Mouse (Mus musculus) midbrain, embryonic 10.5 days (tissue): Measurements from ENCODE around the gene Eif2ak3. TPM values are rescaled to one million over a fixed set of nuclear protein-coding genes. Genes with fewer than 3 reads are reported as not detected.

Experiments used
- DNase-seq: peaks from one replicate; pipeline ENCODE4 v3.0.0-alpha.2; 2017; ENCODE audit warnings: low spot score
- H3K27ac ChIP-seq: fragments of 300-500 bp; sonication (generic); replicated peaks from 2 replicates; pipeline ENCODE4 v1.5.1; 2016; ENCODE audit warnings: mild to moderate bottlenecking
- H3K27me3 ChIP-seq: fragments of 300-500 bp; sonication (generic); 2 replicates; pipeline ENCODE4 v1.6.1; 2016; ENCODE audit warnings: low read depth, mild to moderate bottlenecking; ENCODE audit not compliant: poor library complexity, severe bottlenecking
- H3K36me3 ChIP-seq: fragments of 300-500 bp; sonication (generic); 2 replicates; pipeline ENCODE4 v1.6.1; 2016; ENCODE audit warnings: mild to moderate bottlenecking, moderate library complexity
- H3K4me1 ChIP-seq: fragments of 300-500 bp; sonication (generic); 2 replicates; pipeline ENCODE4 v1.6.1; 2016
- H3K4me3 ChIP-seq: fragments of 300-500 bp; sonication (generic); 2 replicates; pipeline ENCODE4 v1.5.1; 2016; ENCODE audit warnings: mild to moderate bottlenecking, moderate library complexity
- H3K9me3 ChIP-seq: fragments of 300-500 bp; sonication (generic); replicated peaks from 2 replicates; pipeline ENCODE4 v1.6.1; 2016; ENCODE audit warnings: mild to moderate bottlenecking
- WGBS: fragments of 180-500 bp; shearing (Covaris S2); methylation state at CpG from one replicate; pipeline ENCODE4 v1.1.7; 2016; 5-methylcytosine and 5-hydroxymethylcytosine counted together
- polyA plus RNA-seq: library from polyadenylated mRNA; unstranded; fragments of >200 nt; fragmentation: Nextera tagmentation; extraction: Ambion mirVana; gene quantifications from 2 replicates; pipeline ENCODE4 v1.2.1, GENCODE M21; 2016

Eif2ak3 gene
- polyA plus RNA-seq, 1 experiment from 2014 or later, result 8.0 TPM

DNA sequence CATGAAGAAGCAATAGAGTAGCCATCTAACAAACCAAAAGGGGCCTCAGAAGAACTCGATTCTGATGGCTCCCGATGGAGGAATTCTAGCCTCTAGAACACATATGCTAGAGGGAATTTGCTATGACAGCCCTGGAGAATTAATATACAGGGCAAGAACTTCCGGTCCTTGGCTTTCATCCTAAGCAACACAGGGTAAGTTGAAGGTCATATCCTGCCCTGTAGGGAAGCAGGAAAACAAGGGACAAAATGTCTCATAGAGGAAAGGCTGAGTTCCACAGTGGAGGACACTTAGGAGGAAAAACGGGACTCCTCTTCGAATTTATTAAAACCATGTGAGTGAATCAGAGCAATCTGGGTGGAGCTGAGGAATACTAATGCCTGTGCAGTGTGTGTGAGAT, 1.3 kb upstream of the Eif2ak3 start:
- no peak for DNase-seq
- H3K4me3 ChIP-seq, result peak overlapping the region; percentile 94
- no peaks in the 10 kb centered on the region for H3K9me3 ChIP-seq
- no peaks in the 10 kb centered on the region for H3K36me3 ChIP-seq
- WGBS, result 76% methylated on average over 5 of the region's 5 CpGs
- H3K27me3 ChIP-seq, result no peaks in the 10 kb centered on the region
- peaks cover 33% of the 10 kb centered on the region for H3K4me1 ChIP-seq
- H3K27ac ChIP-seq, result peak overlapping the region; percentile 84

DNA sequence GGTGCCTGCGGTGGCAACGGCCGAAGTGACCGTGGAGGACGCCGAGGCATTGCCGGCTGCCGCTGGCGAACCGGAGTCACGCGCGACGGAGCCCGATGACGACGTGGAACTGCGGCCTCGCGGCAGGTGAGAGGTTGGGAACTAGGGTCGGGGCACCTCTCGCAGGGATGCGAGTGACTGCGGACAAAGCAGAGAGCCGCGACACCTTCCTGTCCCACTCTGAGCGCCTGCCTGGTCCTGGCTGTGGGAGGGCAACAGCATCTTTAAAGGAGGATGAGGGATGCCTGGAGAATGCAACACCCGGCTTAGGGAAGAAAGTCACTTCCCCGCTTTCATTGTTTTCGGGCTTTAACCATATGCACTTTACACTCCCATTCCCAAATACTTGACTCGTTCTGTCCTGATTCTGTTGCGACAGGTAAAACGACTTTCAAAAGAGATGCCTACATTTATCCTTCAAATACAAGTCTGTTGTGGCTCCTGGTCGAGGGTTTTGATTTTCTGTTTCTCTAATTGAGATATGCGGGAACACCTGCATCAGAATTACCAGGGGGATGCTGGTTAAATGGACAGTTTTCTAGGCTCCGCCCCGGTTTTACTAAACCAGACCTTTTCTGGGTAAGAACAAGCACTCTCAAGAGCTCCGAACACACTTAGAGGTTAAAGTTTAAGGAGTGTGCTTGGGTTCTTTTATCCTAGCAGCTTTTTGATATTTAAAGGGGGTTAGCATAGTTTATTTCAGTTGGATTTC, 756 bp downstream of the Eif2ak3 start:
- WGBS, result 1% methylated on average over 38 of the region's 38 CpGs
- peaks cover 33% of the 10 kb centered on the region for H3K4me1 ChIP-seq
- H3K4me3 ChIP-seq, result peak overlapping the region; percentile 94
- no peak for DNase-seq
- H3K27ac ChIP-seq, result peak overlapping the region; percentile 89
- no peaks in the 10 kb centered on the region for H3K36me3 ChIP-seq
- H3K9me3 ChIP-seq, result no peaks in the 10 kb centered on the region
- no peaks in the 10 kb centered on the region for H3K27me3 ChIP-seq

DNA sequence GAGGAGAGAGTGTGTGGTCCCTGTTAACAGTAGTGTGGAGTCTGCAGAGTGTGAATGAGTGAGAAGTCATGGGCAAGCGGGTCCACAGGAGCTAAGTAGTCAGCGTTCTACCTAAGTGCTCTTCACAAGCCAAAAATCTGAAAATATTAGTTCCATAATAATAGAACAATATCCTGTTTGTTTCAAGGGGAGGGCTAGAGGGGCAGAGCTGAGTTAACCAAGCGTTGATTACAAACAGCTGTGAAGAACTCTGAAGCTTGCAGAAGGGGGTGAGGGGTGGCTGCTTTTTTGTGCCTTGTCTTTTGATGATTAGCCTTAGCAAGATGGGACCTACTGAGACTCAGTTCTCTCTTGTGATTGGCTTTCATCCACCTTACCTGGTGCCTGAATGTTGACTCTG, 3.1 kb downstream of the Eif2ak3 start:
- Histone ChIP-seq H3K36me3 (no peaks in the 10 kb centered on the region), H3K4me1 (peaks cover 33% of the 10 kb centered on the region), H3K4me3 (no peak overlapping the region), H3K27me3 (no peaks in the 10 kb centered on the region), H3K9me3 (no peaks in the 10 kb centered on the region), H3K27ac (no peak overlapping the region)
- no peak for DNase-seq
- WGBS, result 54% methylated on average over 3 of the region's 3 CpGs

DNA sequence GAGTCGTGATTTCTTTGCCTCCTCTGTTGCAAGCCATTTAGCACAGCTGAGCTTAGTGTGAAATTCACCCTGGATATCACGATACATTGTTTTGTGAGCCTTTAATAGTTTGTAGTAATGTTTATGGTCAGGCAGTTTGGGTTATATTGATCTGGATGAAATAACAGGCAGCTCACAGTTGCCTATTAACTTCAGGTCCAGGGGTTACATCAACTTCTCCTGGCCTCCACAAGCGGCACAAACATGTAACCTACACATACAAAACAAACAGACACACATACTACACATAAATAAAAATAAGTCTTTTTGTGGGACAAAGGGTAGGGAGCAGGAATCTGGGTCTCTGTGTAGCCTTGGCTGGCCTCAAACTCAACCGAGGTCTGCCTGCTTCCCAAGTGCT, 9.1 kb downstream of the Eif2ak3 start:
- Histone ChIP-seq H3K36me3 (0 out of 2 replicates have a peak, but pooled peaks cover 2% of the 10 kb centered on the region), H3K4me3 (no peak overlapping the region), H3K4me1 (no peaks in the 10 kb centered on the region), H3K27me3 (no peaks in the 10 kb centered on the region), H3K27ac (no peak overlapping the region), H3K9me3 (no peaks in the 10 kb centered on the region)
- 90% methylated on average over 4 of the region's 4 CpGs for WGBS
- DNase-seq, result no peak

DNA sequence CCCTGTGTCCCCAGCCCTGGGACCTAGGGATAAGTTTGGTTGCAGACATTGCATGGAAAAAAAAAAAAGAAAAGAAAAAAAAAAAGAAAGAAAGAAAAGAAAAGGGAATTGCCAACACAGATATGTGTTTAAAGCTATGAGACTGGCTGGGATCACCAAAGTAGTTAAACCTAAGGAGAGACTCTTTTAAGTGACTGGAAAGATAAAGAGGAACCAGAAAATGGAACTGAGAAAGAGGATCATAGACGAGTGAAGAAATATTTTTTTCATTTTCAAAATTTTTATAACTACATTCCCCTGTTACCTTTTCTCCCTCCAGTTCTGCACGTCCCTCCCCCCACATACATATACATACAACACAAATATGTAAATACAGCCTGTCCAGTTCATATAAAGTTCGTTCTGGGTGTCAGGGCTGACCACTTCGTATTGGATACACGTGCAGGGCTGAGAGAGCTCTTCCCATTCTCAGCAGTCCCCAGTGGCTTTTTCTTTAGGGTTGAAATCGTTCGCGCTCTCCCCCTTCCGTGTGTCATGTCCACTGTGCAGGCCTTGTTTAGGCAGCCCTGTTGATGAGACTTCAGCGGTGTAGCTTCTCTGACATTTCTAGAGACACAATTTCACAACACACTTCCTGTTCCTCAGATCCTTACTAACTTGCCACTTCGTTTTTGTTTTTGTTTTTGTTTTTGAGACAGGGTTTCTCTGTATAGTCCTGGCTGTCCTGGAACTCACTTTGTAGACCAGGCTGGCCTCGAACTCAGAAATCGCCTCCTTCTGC, 11.4 kb downstream of the Eif2ak3 start:
- WGBS, result 91% methylated on average over 13 of the region's 13 CpGs
- H3K27me3 ChIP-seq, result no peaks in the 10 kb centered on the region
- no peak overlapping the region for H3K4me3 ChIP-seq
- H3K27ac ChIP-seq, result no peak overlapping the region
- H3K36me3 ChIP-seq, result peaks cover 22% of the 10 kb centered on the region
- no peaks in the 10 kb centered on the region for H3K9me3 ChIP-seq
- H3K4me1 ChIP-seq, result no peaks in the 10 kb centered on the region
- DNase-seq, result no peak

DNA sequence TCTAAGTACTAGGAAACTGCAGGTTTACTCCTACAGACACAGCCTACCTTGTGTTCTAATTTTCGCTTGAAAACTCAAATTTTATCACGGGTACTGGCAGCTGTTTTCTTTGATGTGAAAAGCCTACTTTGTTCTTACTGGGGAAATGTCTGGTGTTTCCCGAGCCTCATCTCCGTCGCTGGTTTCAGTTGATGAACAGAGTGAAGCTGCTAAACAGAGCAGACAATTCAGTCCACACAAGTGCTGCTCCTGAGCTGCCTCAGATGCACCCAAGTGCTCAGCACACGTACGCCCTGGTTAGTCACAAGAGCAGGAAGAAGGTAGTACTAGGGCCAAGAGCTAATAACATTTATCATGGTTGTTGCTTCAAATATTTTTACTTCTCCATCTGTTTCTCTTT, 18.4 kb downstream of the Eif2ak3 start:
- Histone ChIP-seq H3K4me3 (no peak overlapping the region), H3K27ac (no peak overlapping the region), H3K4me1 (no peaks in the 10 kb centered on the region), H3K9me3 (no peaks in the 10 kb centered on the region), H3K27me3 (no peaks in the 10 kb centered on the region), H3K36me3 (peaks cover 24% of the 10 kb centered on the region)
- WGBS, result 92% methylated on average over 7 of the region's 7 CpGs
- DNase-seq, result no peak

DNA sequence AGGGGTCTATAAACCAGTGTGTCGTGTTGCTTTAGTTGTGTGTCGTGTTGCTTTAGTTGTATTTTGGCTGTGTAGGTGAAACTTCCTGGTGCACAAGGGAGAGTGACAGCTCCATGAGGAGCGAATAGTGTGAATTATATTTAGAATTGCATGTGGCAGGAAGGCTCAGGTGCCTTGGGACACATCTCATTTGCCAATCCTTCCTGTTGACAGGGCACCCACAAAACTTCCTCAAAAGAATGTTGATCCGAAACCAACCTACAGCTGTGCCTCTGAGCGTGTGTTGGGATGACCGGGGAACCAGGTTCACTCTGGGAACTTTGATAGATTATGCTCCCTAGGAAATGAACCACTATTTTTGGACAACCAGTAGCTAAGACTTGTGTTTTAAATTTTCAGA, 20.0 kb downstream of the Eif2ak3 start:
- Histone ChIP-seq H3K4me3 (no peak overlapping the region), H3K36me3 (peaks cover 13% of the 10 kb centered on the region), H3K4me1 (no peaks in the 10 kb centered on the region), H3K9me3 (no peaks in the 10 kb centered on the region), H3K27me3 (no peaks in the 10 kb centered on the region), H3K27ac (no peak overlapping the region)
- WGBS, result 94% methylated on average over 6 of the region's 6 CpGs
- DNase-seq, result no peak

DNA sequence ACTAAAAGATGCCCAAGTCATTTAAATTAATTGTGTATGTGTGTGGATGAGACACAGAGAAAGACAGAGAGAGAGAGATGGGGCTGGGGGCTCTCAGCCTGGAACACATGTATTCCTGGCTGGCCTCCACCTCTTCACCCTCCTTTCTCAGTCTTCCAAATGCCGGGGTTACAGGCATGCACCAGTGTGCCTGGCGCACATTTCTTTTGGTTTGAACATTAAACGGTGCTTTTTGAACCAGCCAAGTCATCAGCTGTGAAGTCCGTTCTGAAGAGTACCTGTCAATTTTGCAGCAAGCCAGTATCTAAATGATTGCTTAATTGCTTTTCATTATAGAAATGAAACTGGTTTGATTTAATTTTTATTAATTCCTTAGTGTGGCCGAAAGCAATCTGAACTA, 22.4 kb downstream of the Eif2ak3 start:
- Histone ChIP-seq H3K27ac (no peak overlapping the region), H3K4me1 (peaks cover 2% of the 10 kb centered on the region; the same call in 1 of the 2 replicates), H3K27me3 (no peaks in the 10 kb centered on the region), H3K9me3 (no peaks in the 10 kb centered on the region), H3K36me3 (0 out of 2 replicates have a peak, but pooled peaks cover 2% of the 10 kb centered on the region), H3K4me3 (no peak overlapping the region)
- no peak for DNase-seq
- WGBS, result 89% methylated on average over 5 of the region's 5 CpGs

DNA sequence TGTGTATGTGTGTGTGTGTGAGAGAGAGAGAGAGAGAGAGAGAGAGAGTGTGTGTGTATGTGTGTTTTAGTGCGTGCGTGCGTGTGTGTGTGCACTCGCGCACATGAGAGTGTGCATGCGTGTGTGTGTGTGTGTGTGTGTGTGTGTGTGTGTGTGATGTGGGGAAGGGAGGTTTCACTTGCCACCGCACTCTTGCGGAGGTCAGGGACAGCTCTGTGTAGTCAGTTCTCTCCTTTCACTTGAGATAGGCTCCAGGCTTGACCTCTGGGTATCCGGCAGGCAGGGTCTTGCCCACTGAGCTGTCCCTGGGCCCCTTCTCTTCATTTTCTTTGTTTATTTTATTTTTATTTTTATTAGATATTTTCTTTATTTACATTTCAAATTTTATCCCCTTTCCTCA, 23.0 kb downstream of the Eif2ak3 start:
- DNase-seq, result no peak
- no peaks in the 10 kb centered on the region for H3K9me3 ChIP-seq
- no peaks in the 10 kb centered on the region for H3K27me3 ChIP-seq
- H3K4me3 ChIP-seq, result no peak overlapping the region
- H3K27ac ChIP-seq, result no peak overlapping the region
- 96% methylated on average over 9 of the region's 9 CpGs for WGBS
- peaks cover 8% of the 10 kb centered on the region; the same call in 1 of the 2 replicates for H3K4me1 ChIP-seq
- no peaks in the 10 kb centered on the region for H3K36me3 ChIP-seq

DNA sequence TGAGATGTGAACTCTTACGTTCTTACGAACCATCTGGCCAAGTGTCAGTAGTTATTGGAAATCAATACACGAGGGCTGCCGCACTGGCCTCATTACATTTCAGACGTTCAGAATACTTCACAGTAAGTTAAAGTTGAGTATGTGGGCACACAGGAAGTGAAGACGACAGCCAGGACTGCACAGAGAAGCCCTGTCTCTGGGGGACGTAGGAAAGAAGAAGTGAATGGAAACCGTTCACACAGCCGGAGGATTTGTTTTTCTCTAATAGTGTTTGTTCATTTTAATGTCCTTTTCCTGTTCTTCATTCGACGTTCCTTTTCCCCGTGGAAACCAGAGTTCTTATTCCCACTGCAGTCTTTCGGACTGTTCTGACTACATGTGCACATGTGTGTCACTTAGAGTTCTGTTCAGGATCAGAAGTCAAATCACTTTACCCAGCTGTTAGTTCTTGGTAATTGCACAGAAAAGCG, 27.2 kb downstream of the Eif2ak3 start:
- Histone ChIP-seq H3K27me3 (no peaks in the 10 kb centered on the region), H3K36me3 (no peaks in the 10 kb centered on the region), H3K4me3 (no peak overlapping the region), H3K9me3 (no peaks in the 10 kb centered on the region), H3K4me1 (peaks cover 12% of the 10 kb centered on the region; the same call in 1 of the 2 replicates), H3K27ac (no peak overlapping the region)
- WGBS, result 88% methylated on average over 14 of the region's 14 CpGs
- no peak for DNase-seq

DNA sequence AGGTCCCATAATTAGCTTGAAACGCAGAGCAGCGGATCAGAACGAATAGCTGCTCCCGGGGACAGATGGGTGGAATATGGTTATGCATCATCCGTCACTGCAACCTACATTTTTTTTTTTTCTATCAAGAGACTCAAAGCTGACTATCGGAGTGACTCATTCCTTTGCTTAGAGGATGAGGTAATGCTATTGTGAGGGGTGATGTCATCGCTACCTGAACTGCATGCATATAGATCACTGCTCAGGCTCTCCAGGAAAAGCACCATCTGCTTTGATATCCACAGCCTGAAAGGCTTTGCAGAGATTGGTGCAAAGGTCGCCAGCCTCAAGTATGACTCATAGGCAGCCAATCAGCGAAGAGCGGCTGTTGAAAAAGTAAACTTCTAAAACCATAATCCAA, 27.8 kb downstream of the Eif2ak3 start:
- Histone ChIP-seq H3K4me3 (no peak overlapping the region), H3K27ac (no peak overlapping the region), H3K9me3 (no peaks in the 10 kb centered on the region), H3K36me3 (no peaks in the 10 kb centered on the region), H3K27me3 (no peaks in the 10 kb centered on the region), H3K4me1 (peaks cover 12% of the 10 kb centered on the region; the same call in 1 of the 2 replicates)
- no peak for DNase-seq
- WGBS, result 85% methylated on average over 10 of the region's 10 CpGs

DNA sequence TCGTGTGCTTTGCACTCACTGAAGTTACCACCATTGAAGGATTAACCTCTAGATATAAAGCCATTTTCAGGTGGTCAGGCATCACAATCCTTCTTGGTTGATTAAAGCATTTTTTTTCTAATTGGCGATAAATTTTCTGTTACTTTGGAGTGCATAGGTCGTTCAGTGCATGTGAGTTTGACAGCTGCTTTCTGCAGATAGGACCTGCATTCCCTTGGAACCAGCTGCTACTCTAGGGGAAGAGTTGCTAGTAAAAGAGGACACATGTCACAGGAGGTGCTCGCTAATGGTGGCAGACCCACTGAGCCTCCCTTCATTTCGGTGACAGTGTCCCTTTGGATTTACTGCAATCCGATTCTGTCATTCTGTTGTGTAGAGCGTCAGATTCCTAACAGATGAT, 28.3 kb downstream of the Eif2ak3 start:
- H3K27ac ChIP-seq, result no peak overlapping the region

More for the DNA sequence above, 28.3 kb downstream of the Eif2ak3 start:
- Histone ChIP-seq H3K4me3 (no peak overlapping the region), H3K9me3 (no peaks in the 10 kb centered on the region), H3K4me1 (peaks cover 13% of the 10 kb centered on the region), H3K27me3 (no peaks in the 10 kb centered on the region), H3K36me3 (no peaks in the 10 kb centered on the region)
- no peak for DNase-seq
- 86% methylated on average over 7 of the region's 7 CpGs for WGBS
